ENCODE assay signal across 21 mouse cellular contexts in the genomic region with DNA sequence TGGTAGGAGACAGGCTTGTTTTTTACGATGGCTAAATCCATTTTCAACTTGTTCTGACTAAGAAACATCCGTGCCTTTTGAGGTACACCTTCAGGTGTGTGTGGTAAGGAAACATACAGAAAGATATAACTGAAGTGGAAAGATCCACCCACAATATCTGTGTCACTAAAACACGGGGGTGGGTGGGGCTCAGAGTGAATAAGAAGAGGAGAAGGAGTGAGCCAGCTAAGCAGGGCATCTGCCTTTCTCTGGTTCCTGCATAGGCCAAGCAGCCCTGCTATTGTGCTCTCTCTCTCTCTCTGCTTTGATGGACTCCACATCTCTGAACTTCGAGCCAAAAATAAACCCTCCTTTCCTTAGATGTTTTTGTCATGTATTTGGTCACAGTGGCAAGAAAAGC. TPM values are rescaled to one million over a fixed set of nuclear protein-coding genes. Genes with fewer than 3 reads are reported as not detected.
DNase-seq lines count a peak whose midpoint lies in the region; ATAC-seq lines count a peak whose summit lies in the region.
"Had no signal": no experiment of that assay in that cellular context is flagged by ENCODE, and none has a peak within 500 bp of the region (broad histone marks: within the 10 kb centered on the region; RNA-seq: fewer than 3 reads in every experiment).

No protein-coding gene starts in this region.

- peak; percentile 64 for ATAC-seq in frontal cortex, adult (ENCODE audit: low TSS enrichment)
- ATAC-seq: activated CD4-positive, CD25-positive, alpha-beta regulatory T cell, adult 4 months; CD4-positive, CD25-positive, alpha-beta regulatory T cell, adult 4 months; forebrain, embryonic 13.5 days; forebrain, embryonic 15.5 days; forebrain, postnatal 0 days; Patski had no signal

- DNase-seq in frontal cortex, postnatal 25 days (ENCODE audit: low spot score in 2 of 2): no peak
- DNase-seq in heart, adult 11 months: peak; percentile 71
- no peak for DNase-seq in heart, postnatal 4 days
- peak; percentile 28 to 38 for DNase-seq in right cerebral cortex, adult 2 months (ENCODE audit: low spot score in 2 of 2)
- no peak for DNase-seq in right cerebral cortex, postnatal 10 days (ENCODE audit: low spot score in 2 of 2)
- DNase-seq: adrenal gland, adult 2 months; adrenal gland, postnatal 10 days; adrenal gland, postnatal 25 days; B cell, adult 2 months; cerebellum, adult 11-12 months; cerebellum, adult 2 months; cerebellum, adult 9-10 months; cerebellum, postnatal 10 days; cerebellum, postnatal 25 days; forebrain, postnatal 0 days had no signal

RNA-seq across cellular contexts. Expression of a gene that starts 38.1 kb away (rescaled TPM):
- total RNA-seq in heart, postnatal 4 days (2021): 100 to 1,000 TPM in 1 of 2 experiments, 10 to 100 TPM in 1; 92.9 to 102 TPM

Comparison
In these comparisons a context has a peak if more than half of its experiments do, and no peak if none do; other contexts are left out.
1. DNase-seq: peak in heart, adult 11 months (single experiment) and right cerebral cortex, adult 2 months (2 of 2); none in frontal cortex, postnatal 25 days (0 of 2), heart, postnatal 4 days (single experiment) and right cerebral cortex, postnatal 10 days (0 of 2).